ENCODE assay signal across 8 mouse cellular contexts in the genomic region with DNA sequence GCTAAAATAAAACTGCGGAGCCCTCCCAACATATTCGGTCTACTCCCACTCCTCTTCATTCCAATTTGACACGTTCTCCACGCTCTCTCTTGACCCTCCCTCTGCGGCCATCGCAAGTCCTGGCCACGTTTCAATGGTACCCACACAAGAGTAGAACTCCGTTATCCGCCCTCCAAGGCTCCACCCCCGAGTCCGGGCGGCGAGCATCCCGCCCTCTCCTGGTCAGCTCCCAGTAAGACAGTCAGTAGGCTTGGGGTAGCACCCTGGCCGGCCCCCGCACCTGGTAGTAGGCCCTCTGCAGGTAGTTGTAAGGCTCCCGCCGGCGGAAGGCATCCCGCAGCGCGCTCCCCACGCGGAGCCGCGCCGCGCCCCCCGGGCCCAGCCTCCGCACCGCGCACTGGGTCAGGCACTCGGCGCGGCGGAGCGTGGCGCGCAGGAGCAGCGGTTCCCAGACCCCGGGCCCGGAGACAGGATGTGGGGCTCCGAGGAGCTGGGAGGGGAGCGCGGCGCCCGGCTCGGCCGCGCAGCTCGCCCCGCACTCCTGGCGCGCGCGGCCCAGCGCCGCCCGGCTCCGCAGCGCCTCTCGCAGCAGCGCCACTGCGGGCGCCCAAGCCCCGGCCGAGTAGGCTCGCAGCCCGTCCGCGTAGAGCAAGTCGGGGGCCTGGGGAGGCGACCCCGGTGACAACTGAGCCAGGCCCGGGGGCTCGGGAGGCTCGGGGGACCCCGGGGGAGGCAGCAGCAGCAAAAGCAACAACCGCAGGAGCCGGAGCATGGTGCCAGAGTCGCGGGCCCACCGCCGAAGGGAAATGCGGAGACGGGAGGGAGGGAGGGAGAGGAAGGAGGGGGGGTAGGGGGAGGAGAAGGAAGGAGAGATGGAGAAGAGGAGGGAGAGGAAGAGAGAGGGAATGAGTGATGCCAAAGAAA. TPM values are rescaled to one million over a fixed set of nuclear protein-coding genes. Genes with fewer than 3 reads are reported as not detected.
A peak's percentile ranks its signal among the peaks of the same experiment; 100 is the strongest.
DNase-seq lines count a peak whose midpoint lies in the region; ATAC-seq and TF ChIP-seq lines count a peak whose summit lies in the region.

Gene P3h3 (minus strand): TSS at position 837 of the 924 bp plus-strand sequence.

- no peaks in the 10 kb centered on the region for H3K27me3 ChIP-seq in forebrain, postnatal 0 days (ENCODE audit: insufficient read depth, low read length)
- H3K27me3 ChIP-seq in lung, embryonic 15.5 days = peaks cover 32% of the 10 kb centered on the region

- peak; percentile 95 for DNase-seq in ES-CJ7 (ENCODE audit: low read depth, low spot score)
- DNase-seq in cerebellum, adult 11 months = peak; percentile 90
- DNase-seq in forebrain, postnatal 0 days = peak; percentile 90
- peak; percentile 79 to 83 for DNase-seq in heart, postnatal 36 days
- peak; percentile 81 to 84 for DNase-seq in layer of hippocampus, adult 8-10 months (ENCODE audit: low spot score in 2 of 2)
- DNase-seq in thymus, adult 18-20 months = peak; percentile 69 to 76

- TF ChIP-seq CTCF in forebrain, postnatal 0 days (IDR thresholded peaks at IDR 0.05; ENCODE audit: low read depth) = peak; percentile 82
- peak; percentile 78 for TF ChIP-seq CTCF in olfactory bulb, adult 2 months (IDR thresholded peaks at IDR 0.05; ENCODE audit: insufficient read depth, low read depth, low read length)

- WGBS in forebrain, postnatal 0 days = 2% methylated on average over 78 of the region's 86 CpGs
- WGBS in lung, embryonic 15.5 days = under 1% methylated on average over 79 of the region's 86 CpGs
- under 1% methylated on average over 86 of the region's 86 CpGs for WGBS in olfactory bulb, adult 2 months

- TF ChIP-seq POLR2A in olfactory bulb, adult 2 months (IDR thresholded peaks at IDR 0.05; ENCODE audit: insufficient read depth, low read depth, low read length) = peak; percentile 62

- peak within 1 kb of the TSS; percentile 98 for H3K27ac ChIP-seq in forebrain, postnatal 0 days (ENCODE audit: low read depth, low read length)
- peak within 1 kb of the TSS; percentile 93 for H3K27ac ChIP-seq in lung, embryonic 15.5 days
- H3K27ac ChIP-seq in olfactory bulb, adult 2 months (ENCODE audit: insufficient read depth, low read depth, low read length) = peak within 1 kb of the TSS; percentile 78

- H3K4me1 ChIP-seq in forebrain, postnatal 0 days (ENCODE audit: insufficient read depth) = peaks cover 7% of the 10 kb centered on the region
- peaks cover 38% of the 10 kb centered on the region for H3K4me1 ChIP-seq in lung, embryonic 15.5 days
- H3K4me1 ChIP-seq in olfactory bulb, adult 2 months (ENCODE audit: control insufficient read depth, insufficient read depth, low read length) = peaks cover 52% of the 10 kb centered on the region

- peak within 1 kb of the TSS; percentile 98 for H3K9ac ChIP-seq in forebrain, postnatal 0 days
- peak within 1 kb of the TSS; percentile 89 for H3K9ac ChIP-seq in lung, embryonic 15.5 days

- intact Hi-C loops in heart, postnatal 36 days (cut with DNase I) = loop anchor here (10.0 kb wide), 1 partner anchor 108 kb away; the partner anchor contains the start of gene Cops7a

- ATAC-seq in forebrain, postnatal 0 days = peak; percentile 89
- ATAC-seq in lung, embryonic 15.5 days (ENCODE audit: borderline replicate concordance, extremely low read depth, low FRiP score, low TSS enrichment) = peak; percentile 81

- peak within 1 kb of the TSS; percentile 70 for H3K4me3 ChIP-seq in forebrain, postnatal 0 days (ENCODE audit: low read depth, low read length)
- peak within 1 kb of the TSS; percentile 85 for H3K4me3 ChIP-seq in lung, embryonic 15.5 days
- peak within 1 kb of the TSS; percentile 61 for H3K4me3 ChIP-seq in olfactory bulb, adult 2 months (ENCODE audit: insufficient read depth, low read depth, low read length)

- peaks cover 33% of the 10 kb centered on the region; the same call in 1 of the 2 replicates for H3K36me3 ChIP-seq in forebrain, postnatal 0 days (ENCODE audit: insufficient read depth)
- H3K36me3 ChIP-seq in lung, embryonic 15.5 days = 0 out of 2 replicates have a peak, but pooled peaks cover 6% of the 10 kb centered on the region

- H3K4me2 ChIP-seq in forebrain, postnatal 0 days (ENCODE audit: low read depth) = peak within 1 kb of the TSS; percentile 84
- H3K4me2 ChIP-seq in lung, embryonic 15.5 days = peak within 1 kb of the TSS; percentile 94

- no peaks in the 10 kb centered on the region for H3K9me3 ChIP-seq in forebrain, postnatal 0 days (ENCODE audit: low read length)
- H3K9me3 ChIP-seq in lung, embryonic 15.5 days = no peaks in the 10 kb centered on the region

RNA-seq across cellular contexts. Expression of gene P3h3, which starts in this region (rescaled TPM):
- total RNA-seq in forebrain, postnatal 0 days (2014; rRNA removed) = 78.8 and 85.7 TPM in 2 replicates
- polyA plus RNA-seq in forebrain, postnatal 0 days (2015; fragmentation: Nextera tagmentation; extraction: Ambion mirVana) = 6.2 and 9.1 TPM in 2 replicates
- 10 to 100 TPM; 10.7 to 11.6 TPM for total RNA-seq in heart, postnatal 36 days (2021)
- 10 to 100 TPM; 32.2 to 51.8 (median 36.4) TPM for total RNA-seq in layer of hippocampus, adult 8-10 months (2022)
- polyA plus RNA-seq in lung, embryonic 15.5 days (2015; fragmentation: Nextera tagmentation; extraction: Ambion mirVana) = 23.9 and 26.9 TPM in 2 replicates
- not detected in 2 replicates for polyA plus RNA-seq in olfactory bulb, adult 2 months (2012; ENCODE audit: insufficient read depth, insufficient read length, low replicate concordance, missing spikeins)

Comparison
In these comparisons a context has a peak if more than half of its experiments do, and no peak if none do; other contexts are left out.
1. Peak in every context shown above with its lines: DNase-seq, ATAC-seq, H3K4me3 ChIP-seq and H3K27ac ChIP-seq.